Mouse (Mus musculus) thymus, postnatal 36 days (tissue): ENCODE measurements around the gene Tma7.
A peak's percentile ranks its signal among the peaks of the same experiment; 100 is the strongest.

Experiments
- DNase-seq, 2 experiments: peaks; one replicate each; pipeline ENCODE4 v3.0.0; 2022; ENCODE audit warnings: mixed read lengths in 2 of 2

The Tma7 gene

GRCm38 (mm10) chr9:109039681-109040080 lies 42.7 kb downstream of the Tma7 start:
- DNase-seq: no peak

DNA sequence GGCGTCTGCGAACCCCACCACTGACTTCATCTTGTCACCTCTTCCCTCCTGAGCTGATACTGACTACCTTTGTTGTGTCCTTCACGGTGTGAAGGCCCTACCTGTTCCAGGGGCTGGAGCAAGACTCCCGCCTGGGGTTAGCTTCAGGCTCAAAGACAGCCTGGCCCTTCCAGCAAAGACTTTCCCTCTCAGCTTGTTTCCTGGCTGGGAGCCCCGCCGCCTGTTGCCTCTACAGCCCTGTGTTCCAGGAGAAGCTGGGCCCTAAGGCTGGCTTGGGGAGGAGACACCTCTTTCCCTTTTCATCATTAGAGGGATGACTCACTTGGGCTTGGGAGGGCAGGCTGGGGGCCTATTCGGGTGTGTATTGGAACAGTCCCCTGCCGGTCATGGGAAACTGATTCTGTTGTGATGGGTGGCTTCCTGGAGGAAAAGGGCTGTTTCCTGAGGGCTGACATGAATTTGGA lies 43.5 kb downstream of the Tma7 start:
- DNase-seq: no peak

DNA sequence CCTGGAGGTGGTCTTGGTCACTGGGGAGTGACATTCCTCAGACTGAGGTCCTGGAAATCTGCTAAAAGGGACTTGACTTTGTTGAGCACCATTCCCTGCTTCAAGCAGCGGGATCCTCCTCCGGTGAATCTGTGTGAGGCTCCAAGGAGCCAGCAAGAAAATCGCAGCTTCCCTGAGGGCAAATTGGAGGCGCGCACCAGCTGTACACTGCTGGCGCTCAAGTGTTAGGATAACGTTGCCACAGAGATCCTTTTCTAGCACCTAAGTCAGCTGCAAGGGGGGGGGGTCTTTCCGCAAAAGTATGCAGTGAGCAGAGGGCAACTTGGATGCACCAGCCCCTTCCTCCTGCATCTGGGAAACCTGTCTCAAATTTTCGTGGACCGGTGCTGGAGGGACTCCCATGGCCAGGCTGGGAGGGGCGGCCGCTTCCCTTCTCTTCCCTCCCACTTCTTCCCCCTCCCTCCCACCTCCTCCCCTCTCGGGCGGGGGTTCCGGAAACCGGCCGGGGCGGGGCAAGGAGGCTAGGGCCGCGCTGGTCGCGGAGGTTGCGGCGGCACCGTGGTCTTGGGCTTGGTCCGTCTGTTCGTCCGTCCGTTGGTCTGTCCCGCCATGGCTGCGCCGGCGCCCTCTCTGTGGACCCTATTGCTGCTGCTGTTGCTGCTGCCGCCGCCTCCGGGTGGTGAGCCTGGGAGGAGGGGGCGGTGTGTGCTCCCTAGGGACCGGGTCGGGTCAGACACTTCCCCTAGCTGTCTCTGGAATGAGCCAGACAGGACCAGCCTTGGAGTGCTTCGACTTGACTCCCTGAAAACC lies 44.1 kb downstream of the Tma7 start, which contains the start of gene Shisa5:
Gene Shisa5 (plus strand): TSS at position 480 of the 810 bp plus-strand sequence.
- peak; percentile 82 to 83 for DNase-seq

- DNase-seq: no peak
These were observed 50.0 kb downstream of the Tma7 start for GRCm38 (mm10) chr9:109032435-109032834.

DNA sequence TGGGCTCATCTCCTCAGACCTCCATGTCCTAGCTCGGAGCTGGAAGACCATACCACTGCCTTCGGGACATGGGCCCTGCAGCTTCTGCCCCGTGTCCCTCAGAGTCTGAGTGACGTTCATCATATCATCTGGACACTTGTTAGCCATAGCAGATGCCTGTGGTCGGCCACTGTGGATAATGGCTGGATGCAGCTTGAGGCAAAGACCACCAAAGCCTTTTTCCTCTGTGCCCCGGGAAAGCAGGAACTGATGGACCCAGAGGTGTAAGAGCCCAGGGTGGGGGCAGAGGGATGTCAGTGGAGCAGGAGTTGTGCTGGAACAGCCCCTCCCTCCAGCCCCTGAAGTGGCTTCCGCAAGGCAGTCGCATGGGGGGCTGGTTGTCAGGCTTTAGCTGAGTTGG lies 50.7 kb downstream of the Tma7 start:
- no peak for DNase-seq

DNA sequence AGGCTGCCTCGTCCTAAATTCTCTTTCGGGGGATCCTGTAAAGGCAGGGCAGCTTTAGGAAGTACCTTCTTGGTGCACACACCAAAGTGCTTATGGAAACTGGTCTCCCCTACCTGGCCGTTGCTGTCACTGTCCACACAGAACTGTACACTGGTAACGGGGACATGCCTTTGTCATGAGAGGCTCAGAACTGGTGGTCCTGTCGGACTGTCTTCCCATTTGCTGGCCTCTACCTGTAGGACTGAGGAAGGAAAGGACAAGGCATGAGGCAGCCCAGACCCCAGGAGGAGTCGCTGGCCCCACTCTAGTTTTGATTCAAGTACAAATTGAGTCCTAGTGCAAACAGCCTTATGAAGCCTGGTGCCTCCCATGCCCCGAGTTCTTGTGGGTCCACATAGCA lies 51.4 kb downstream of the Tma7 start:
- DNase-seq: no peak

- DNase-seq: no peak
These were observed 52.1 kb downstream of the Tma7 start for GRCm38 (mm10) chr9:109030312-109030711.

DNA sequence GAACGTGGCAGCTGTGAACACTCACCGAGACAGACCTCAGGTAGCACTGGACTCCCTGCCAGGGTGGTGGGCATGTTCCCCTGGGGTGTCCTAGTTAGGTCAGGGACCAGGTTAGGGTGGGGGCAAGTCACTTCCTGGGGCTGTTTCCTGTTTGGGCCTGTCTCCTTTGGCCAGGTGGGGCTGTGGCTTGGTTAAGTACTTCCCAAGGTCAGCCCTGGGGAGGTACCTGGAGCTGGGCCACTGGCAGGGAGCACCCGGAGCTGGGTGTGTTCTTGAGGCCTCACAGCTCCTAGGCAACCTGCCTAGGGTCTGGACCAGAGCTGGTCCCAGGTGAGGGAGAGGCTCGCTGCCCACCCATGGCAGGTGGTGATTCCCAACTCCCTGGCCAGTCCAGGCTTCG lies 53.5 kb downstream of the Tma7 start:
- no peak for DNase-seq

DNA sequence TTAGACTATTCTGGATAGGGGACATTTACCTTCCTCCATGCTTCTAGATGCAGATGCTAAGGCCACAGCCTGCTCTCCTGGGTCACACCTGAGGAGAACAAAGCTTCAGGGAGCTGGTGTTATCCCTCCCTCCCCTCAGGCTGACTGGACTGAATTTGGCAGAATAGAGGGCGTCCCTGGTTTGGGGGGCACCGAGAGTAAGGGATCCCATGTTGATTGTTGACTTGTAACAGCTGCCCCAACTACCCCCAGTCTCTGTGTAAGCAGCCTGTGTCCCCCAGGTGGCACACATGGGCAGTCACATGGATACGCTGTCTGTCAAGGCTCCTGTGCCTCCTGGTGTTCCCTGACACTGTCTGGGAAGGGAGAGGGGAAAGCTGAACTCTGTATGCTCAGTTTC lies 54.0 kb downstream of the Tma7 start:
- no peak for DNase-seq

- DNase-seq: no peak
These were observed 54.9 kb downstream of the Tma7 start for GRCm38 (mm10) chr9:109027521-109027920.
